8 mouse cellular contexts compared by ENCODE assay signal in genomic region chr7:141948906-141949798, GRCm38 (mm10). TPM values are rescaled to one million over a fixed set of nuclear protein-coding genes. Genes with fewer than 3 reads are reported as not detected.
A peak's percentile ranks its signal among the peaks of the same experiment; 100 is the strongest.
DNase-seq lines count a peak whose midpoint lies in the region.

Gene Brsk2 (plus strand): TSS chr7:141949751.

- DNase-seq in adrenal gland, adult (ENCODE audit: inconsistent age in 2 of 2, low spot score in 1 of 2): peak; percentile 95 to 97
- DNase-seq in embryo, embryonic 10 days (ENCODE audit: low spot score): peak; percentile 97
- peak; percentile 94 for DNase-seq in gastrocnemius, postnatal 14 days
- peak; percentile 22 for DNase-seq in hindlimb bud, embryonic 11.5 days (ENCODE audit: extremely low spot score, low read depth, low spot score)
- DNase-seq in left cerebral cortex, adult 18-20 months (ENCODE audit: low spot score in 2 of 2): peak; percentile 98
- DNase-seq in lung, postnatal 36 days: peak; percentile 96
- peak; percentile 98 for DNase-seq in right cerebral cortex, adult 18-20 months
- DNase-seq in urinary bladder, adult 18-20 months (ENCODE audit: low spot score in 2 of 2): peak; percentile 92 to 93

- intact Hi-C loops in gastrocnemius, postnatal 14 days (cut with DNase I; ENCODE audit: low total_unique reads): no loop called here

RNA-seq across cellular contexts. Expression of gene Brsk2, which starts in this region (rescaled TPM):
- under 1 TPM; 0.35 to 0.58 TPM for total RNA-seq in gastrocnemius, postnatal 14 days (2021)
- 100 to 1,000 TPM; 208 to 219 TPM for total RNA-seq in left cerebral cortex, adult 18-20 months (2021)

Comparison
In these comparisons a context has a peak if more than half of its experiments do, and no peak if none do; other contexts are left out.
1. Peak in every context shown above with its lines: DNase-seq.
2. RNA of gene Brsk2 (total RNA-seq): 208 to 219 TPM in left cerebral cortex, adult 18-20 months; 0.35 to 0.58 TPM in gastrocnemius, postnatal 14 days; every median in the first group is over 100 times any median in the second.
3. Peak in DNase-seq in gastrocnemius, postnatal 14 days; RNA of the gene not detected or under 1 TPM.
4. DNase-seq: peak in every context shown above with its lines; median percentile 98 in left cerebral cortex, adult 18-20 months; 98 in right cerebral cortex, adult 18-20 months; 97 in embryo, embryonic 10 days; 96 in adrenal gland, adult; 96 in lung, postnatal 36 days; 94 in gastrocnemius, postnatal 14 days; 92 in urinary bladder, adult 18-20 months; 22 in hindlimb bud, embryonic 11.5 days.